17 mouse cellular contexts compared by ENCODE assay signal in the genomic region with DNA sequence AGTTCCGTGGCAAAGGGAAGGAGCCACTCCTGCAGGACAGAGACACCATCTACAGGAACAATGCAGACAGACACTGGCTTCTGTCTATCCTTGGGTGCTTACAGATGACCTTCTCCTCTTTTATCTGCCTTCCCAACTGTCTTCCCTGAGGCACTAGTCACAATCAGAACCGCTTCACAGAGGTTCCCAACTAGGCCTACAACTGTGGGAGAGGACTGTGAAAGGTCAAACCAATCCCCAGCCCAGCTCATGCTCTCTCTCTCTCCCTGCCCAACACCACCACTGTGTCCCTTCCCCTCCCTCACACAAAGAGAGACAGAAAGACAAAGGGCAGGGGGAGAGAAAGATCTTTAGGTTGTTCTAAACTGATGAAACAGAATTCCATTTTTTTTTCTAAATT.
DNase-seq lines count a peak whose midpoint lies in the region; ATAC-seq and TF ChIP-seq lines count a peak whose summit lies in the region.
"Had no signal": no experiment of that assay in that cellular context is flagged by ENCODE, and none has a peak within 500 bp of the region (broad histone marks: within the 10 kb centered on the region; RNA-seq: fewer than 3 reads in every experiment).

No protein-coding gene starts in this region.

- no peak overlapping the region for H3K4me2 ChIP-seq in hindbrain, embryonic 16.5 days (ENCODE audit: low read length)
- no peak overlapping the region for H3K4me2 ChIP-seq in stomach, postnatal 0 days (replicated peaks; ENCODE audit: low read depth)
- H3K4me2 ChIP-seq: embryonic facial prominence, embryonic 12.5 days; heart, embryonic 12.5 days; hindbrain, embryonic 15.5 days had no signal

- no peak for ATAC-seq in hindbrain, embryonic 16.5 days
- no peak for ATAC-seq in stomach, postnatal 0 days (ENCODE audit: low FRiP score, low TSS enrichment)
- no peak for ATAC-seq in megakaryocyte, adult 5-6 weeks (ENCODE audit: poor library complexity, severe bottlenecking)
- ATAC-seq: forebrain, embryonic 16.5 days; inflammation-experienced regulatory T-cells, adult 6 months had no signal

- H3K27ac ChIP-seq in hindbrain, embryonic 10.5 days: peak overlapping the region; percentile 29; the same call in 1 of the 2 replicates
- H3K27ac ChIP-seq in hindbrain, embryonic 16.5 days (ENCODE audit: low read depth, low read length): no peak overlapping the region
- peak overlapping the region; percentile 18; the same call in 1 of the 2 replicates for H3K27ac ChIP-seq in ES-E14 (ENCODE audit: insufficient read depth, low read depth, low read length, poor library complexity, severe bottlenecking)
- H3K27ac ChIP-seq in stomach, postnatal 0 days (replicated peaks): no peak overlapping the region
- no peak overlapping the region for H3K27ac ChIP-seq in limb, embryonic 10.5 days
- H3K27ac ChIP-seq: embryonic facial prominence, embryonic 12.5 days; hindbrain, embryonic 15.5 days had no signal

- H3K36me3 ChIP-seq in hindbrain, embryonic 10.5 days: no peaks in the 10 kb centered on the region
- H3K36me3 ChIP-seq in hindbrain, embryonic 16.5 days (ENCODE audit: control insufficient read depth, insufficient read depth, low read length): no peaks in the 10 kb centered on the region
- 0 out of 2 replicates have a peak, but pooled peaks cover 3% of the 10 kb centered on the region for H3K36me3 ChIP-seq in E14TG2a.4 (ENCODE audit: insufficient read depth, low read length)
- no peaks in the 10 kb centered on the region for H3K36me3 ChIP-seq in ES-E14 (ENCODE audit: control insufficient read depth, insufficient read depth, low read length, poor library complexity, severe bottlenecking)
- no peaks in the 10 kb centered on the region for H3K36me3 ChIP-seq in stomach, postnatal 0 days (ENCODE audit: control insufficient read depth, insufficient read depth, low read length)
- H3K36me3 ChIP-seq in limb, embryonic 10.5 days: no peaks in the 10 kb centered on the region
- H3K36me3 ChIP-seq: embryonic facial prominence, embryonic 12.5 days; heart, embryonic 12.5 days; hindbrain, embryonic 15.5 days had no signal

- TF ChIP-seq EP300 in stomach, postnatal 0 days (optimal IDR thresholded peaks at IDR 0.05): no peak

- DNase-seq in hindbrain, embryonic 10.5 days (ENCODE audit: low spot score): no peak
- peak; percentile 60 for DNase-seq in ES-E14 (ENCODE audit: low read depth, low spot score)
- DNase-seq in stomach, postnatal 0 days (ENCODE audit: low spot score): no peak
- DNase-seq in limb, embryonic 10.5 days (ENCODE audit: low spot score): no peak
- DNase-seq: adrenal gland, adult 8-10 months; cerebellum, adult 11 months; cerebellum, adult 9-10 months; cerebellum, postnatal 25 days; gastrocnemius, postnatal 10 days had no signal

- no peaks in the 10 kb centered on the region for H3K27me3 ChIP-seq in hindbrain, embryonic 10.5 days (ENCODE audit: insufficient read depth, poor library complexity, severe bottlenecking)
- H3K27me3 ChIP-seq in hindbrain, embryonic 16.5 days (replicated peaks; ENCODE audit: control insufficient read depth, insufficient read depth, low read length): no peaks in the 10 kb centered on the region
- H3K27me3 ChIP-seq in E14TG2a.4 (ENCODE audit: insufficient read depth, low read length): no peaks in the 10 kb centered on the region
- no peaks in the 10 kb centered on the region for H3K27me3 ChIP-seq in stomach, postnatal 0 days (ENCODE audit: control insufficient read depth, insufficient read depth, low read length)
- no peaks in the 10 kb centered on the region for H3K27me3 ChIP-seq in limb, embryonic 10.5 days (ENCODE audit: low read depth, poor library complexity, severe bottlenecking)
- H3K27me3 ChIP-seq: embryonic facial prominence, embryonic 12.5 days; heart, embryonic 12.5 days; hindbrain, embryonic 15.5 days had no signal

- no peak overlapping the region for H3K9ac ChIP-seq in hindbrain, embryonic 16.5 days (ENCODE audit: low read depth, low read length)
- H3K9ac ChIP-seq in ES-E14 (ENCODE audit: insufficient read depth, low read depth, low read length, poor library complexity, severe bottlenecking): no peak overlapping the region
- H3K9ac ChIP-seq in stomach, postnatal 0 days (ENCODE audit: low read length): no peak overlapping the region
- H3K9ac ChIP-seq: embryonic facial prominence, embryonic 12.5 days; heart, embryonic 12.5 days; hindbrain, embryonic 15.5 days had no signal

- H3K4me1 ChIP-seq in hindbrain, embryonic 10.5 days (replicated peaks): no peaks in the 10 kb centered on the region
- no peaks in the 10 kb centered on the region for H3K4me1 ChIP-seq in hindbrain, embryonic 16.5 days (ENCODE audit: control insufficient read depth, insufficient read depth, low read depth, low read length)
- H3K4me1 ChIP-seq in E14TG2a.4 (replicated peaks; ENCODE audit: low read depth, low read length) (peaks cover 16% of the 10 kb centered on the region), ES-E14 (ENCODE audit: control insufficient read depth in 2 of 2, insufficient read depth in 2 of 2, low read length in 2 of 2, poor library complexity in 1 of 2) (peaks cover 0 to 4% of the 10 kb centered on the region in 2 experiments; a peak in 2 of 4 replicates)
- no peaks in the 10 kb centered on the region for H3K4me1 ChIP-seq in stomach, postnatal 0 days (replicated peaks; ENCODE audit: control insufficient read depth, insufficient read depth)
- H3K4me1 ChIP-seq in limb, embryonic 10.5 days: no peaks in the 10 kb centered on the region
- H3K4me1 ChIP-seq: embryonic facial prominence, embryonic 12.5 days; heart, embryonic 12.5 days; hindbrain, embryonic 15.5 days had no signal

- no peak overlapping the region for H3K4me3 ChIP-seq in hindbrain, embryonic 10.5 days
- no peak overlapping the region for H3K4me3 ChIP-seq in hindbrain, embryonic 16.5 days (ENCODE audit: low read length)
- H3K4me3 ChIP-seq in E14TG2a.4 (replicated peaks; ENCODE audit: low read length): 0 out of 2 replicates have a peak overlapping the region, but pooled peaks have one; percentile 2
- H3K4me3 ChIP-seq in ES-E14 (ENCODE audit: insufficient read depth in 1 of 2, low read depth in 1 of 2, low read length in 2 of 2, poor library complexity in 1 of 2, severe bottlenecking in 1 of 2): no peak overlapping the region
- no peak overlapping the region for H3K4me3 ChIP-seq in stomach, postnatal 0 days (ENCODE audit: low read depth, low read length)
- no peak overlapping the region for H3K4me3 ChIP-seq in limb, embryonic 10.5 days
- H3K4me3 ChIP-seq: embryonic facial prominence, embryonic 12.5 days; heart, embryonic 12.5 days; hindbrain, embryonic 15.5 days had no signal

- in situ Hi-C loops in ES-E14 (cut with MboI; ENCODE audit: low sequenced_read_pairs in 2 of 2, unreplicated experiment in 2 of 2): no loop called here

- WGBS in hindbrain, embryonic 10.5 days: 61% methylated on average over 2 of the region's 2 CpGs
- WGBS in hindbrain, embryonic 16.5 days: 61% methylated on average over 2 of the region's 2 CpGs
- WGBS in stomach, postnatal 0 days: 50% methylated on average over 2 of the region's 2 CpGs
- WGBS in limb, embryonic 10.5 days: 64% methylated on average over 2 of the region's 2 CpGs

- H3K9me3 ChIP-seq in hindbrain, embryonic 10.5 days: no peaks in the 10 kb centered on the region
- H3K9me3 ChIP-seq in hindbrain, embryonic 16.5 days (ENCODE audit: control insufficient read depth, low read length): no peaks in the 10 kb centered on the region
- H3K9me3 ChIP-seq in E14TG2a.4 (ENCODE audit: low read length) (peaks cover 48% of the 10 kb centered on the region), ES-E14 (ENCODE audit: control insufficient read depth, insufficient read depth, low read depth, low read length) (peaks cover 12% of the 10 kb centered on the region)
- H3K9me3 ChIP-seq in stomach, postnatal 0 days (ENCODE audit: control insufficient read depth, low read length): no peaks in the 10 kb centered on the region
- no peaks in the 10 kb centered on the region for H3K9me3 ChIP-seq in limb, embryonic 10.5 days (replicated peaks)
- H3K9me3 ChIP-seq: embryonic facial prominence, embryonic 12.5 days; heart, embryonic 12.5 days; hindbrain, embryonic 15.5 days had no signal

- no peak for TF ChIP-seq CTCF in E14TG2a.4 (conservative IDR thresholded peaks at IDR 0.05; ENCODE audit: low read length)
- 0 out of 2 replicates have a peak, but pooled peaks have one; percentile 3 for TF ChIP-seq CTCF in stomach, postnatal 0 days (IDR thresholded peaks at IDR 0.05; ENCODE audit: low read depth)

TF ChIP-seq in ES-E14, 5 proteins besides CTCF, POLR2A, EP300 and RAD21:
- TF ChIP-seq ZNF384 (IDR thresholded peaks at IDR 0.05; ENCODE audit: low read depth, low read length) (no peak), ZC3H11A (IDR thresholded peaks at IDR 0.05; ENCODE audit: borderline replicate concordance, low read depth, low read length) (no peak), CHD2 (IDR thresholded peaks at IDR 0.05; ENCODE audit: low read depth, low read length) (no peak)
TF ChIP-seq in ES-E14: peak in this region for 0.

Comparison
In these comparisons a context has a peak if more than half of its experiments do, and no peak if none do; other contexts are left out.
1. H3K27ac ChIP-seq: peak in hindbrain, embryonic 10.5 days (single experiment) and ES-E14 (single experiment); none in hindbrain, embryonic 16.5 days (single experiment), stomach, postnatal 0 days (single experiment) and limb, embryonic 10.5 days (single experiment).